Mouse (Mus musculus): ENCODE data around the gene Nemp1.

GRCm38 (mm10) chr10:127626433-127626832 lies 40.3 kb upstream of the Nemp1 start:
- TF ChIP-seq CTCF (IDR thresholded peaks at IDR 0.05) (peak; percentile 59), EP300 (IDR thresholded peaks at IDR 0.05) (no peak)
